Mouse (Mus musculus): Measurements from ENCODE around the gene Sclt1. TPM values are rescaled to one million over a fixed set of nuclear protein-coding genes. Genes with fewer than 3 reads are reported as not detected.

The Sclt1 gene
- polyA plus RNA-seq, 1 experiment from 2014 or later: 7.7 TPM

DNA sequence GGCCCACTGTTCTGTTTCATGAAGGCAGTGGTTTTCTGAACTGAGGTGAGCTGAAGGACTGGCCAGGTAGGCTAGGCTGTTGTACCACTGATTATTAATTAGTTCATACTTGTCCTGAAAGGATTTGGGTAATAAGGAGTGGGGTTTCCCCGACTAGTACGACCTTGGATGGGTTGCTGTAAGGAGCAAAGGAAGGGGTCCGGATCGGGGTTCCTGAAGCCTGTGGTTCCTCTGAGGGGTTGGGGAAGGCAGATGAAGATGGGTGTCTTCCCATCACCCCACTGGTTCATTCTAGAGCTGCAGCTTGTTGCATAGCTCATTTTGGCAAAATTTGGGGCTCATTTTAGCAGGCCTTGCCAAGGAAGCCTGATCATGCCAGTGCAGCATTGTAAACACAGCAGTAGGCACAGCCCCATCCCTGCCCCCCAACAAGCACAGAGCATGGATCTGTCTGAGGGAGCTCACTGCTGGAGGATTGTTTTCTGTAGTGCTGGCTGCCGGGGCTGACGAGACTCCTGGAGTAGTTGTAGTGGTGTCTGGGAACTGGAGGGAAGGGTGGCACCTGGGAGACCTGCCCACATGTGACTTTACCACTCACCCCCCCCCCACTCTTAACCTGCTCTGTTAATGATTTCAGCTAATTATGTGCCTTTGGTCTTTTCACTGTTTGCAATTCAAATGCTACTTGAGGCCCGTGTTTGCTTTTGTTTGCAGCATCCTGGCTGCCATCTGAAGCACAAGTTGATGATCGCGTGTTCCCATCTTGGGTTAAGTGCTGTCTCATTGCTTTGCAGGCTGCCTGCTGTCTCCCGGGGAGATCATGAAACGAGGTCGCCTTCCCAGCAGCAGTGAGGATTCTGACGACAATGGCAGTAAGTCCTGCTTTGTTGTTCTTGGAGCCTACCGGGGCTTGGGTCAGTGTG, 161.7 kb downstream of the Sclt1 start:
- 60% methylated on average over 14 of the region's 14 CpGs for WGBS
- Histone ChIP-seq H3K4me1 (ENCODE audit: insufficient read depth, low read depth, low read length) (no peaks in the 10 kb centered on the region), H3K36me3 (ENCODE audit: insufficient read depth, low read length) (no peaks in the 10 kb centered on the region), H3K27me3 (replicated peaks; ENCODE audit: insufficient read depth, low read length) (no peaks in the 10 kb centered on the region), H3K9ac (replicated peaks; ENCODE audit: low read depth) (no peak overlapping the region), H3K9me3 (ENCODE audit: low read length) (no peaks in the 10 kb centered on the region), H3K27ac (ENCODE audit: low read length) (no peak overlapping the region), H3K4me3 (ENCODE audit: low read depth, low read length) (no peak overlapping the region), H3K4me2 (replicated peaks; ENCODE audit: low read depth, low read length) (no peak overlapping the region)
- ATAC-seq: no peak
- TF ChIP-seq EP300 (IDR thresholded peaks at IDR 0.05): no peak
- no peak for DNase-seq (ENCODE audit: low spot score)

DNA sequence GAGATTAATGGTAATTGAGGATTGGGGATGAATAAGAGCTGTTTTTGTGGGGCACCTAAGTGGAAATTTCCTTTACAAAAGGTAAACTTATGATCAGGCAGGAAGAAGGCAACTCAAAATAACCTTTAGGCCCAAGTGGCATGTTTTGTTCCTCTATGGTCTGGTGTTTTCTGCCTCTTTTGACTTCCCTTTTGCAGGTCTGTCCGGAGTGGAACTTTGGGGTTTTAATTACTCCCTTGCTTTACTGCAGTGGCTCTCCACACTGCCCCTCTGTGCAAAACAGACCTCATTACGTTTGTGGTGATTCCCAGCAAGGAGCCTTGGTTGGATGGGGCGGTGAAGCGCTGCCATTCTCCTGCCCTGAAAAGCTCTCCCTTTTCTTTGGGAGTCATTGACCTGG, 162.4 kb downstream of the Sclt1 start:
- Histone ChIP-seq H3K4me2 (replicated peaks; ENCODE audit: low read depth, low read length) (no peak overlapping the region), H3K4me3 (ENCODE audit: low read depth, low read length) (no peak overlapping the region), H3K27me3 (replicated peaks; ENCODE audit: insufficient read depth, low read length) (no peaks in the 10 kb centered on the region), H3K27ac (ENCODE audit: low read length) (no peak overlapping the region), H3K36me3 (ENCODE audit: insufficient read depth, low read length) (no peaks in the 10 kb centered on the region), H3K9me3 (ENCODE audit: low read length) (no peaks in the 10 kb centered on the region), H3K9ac (replicated peaks; ENCODE audit: low read depth) (no peak overlapping the region), H3K4me1 (ENCODE audit: insufficient read depth, low read depth, low read length) (no peaks in the 10 kb centered on the region)
- TF ChIP-seq EP300 (IDR thresholded peaks at IDR 0.05) (no peak), CTCF (IDR thresholded peaks at IDR 0.05) (no peak)
- DNase-seq (ENCODE audit: low spot score) (no peak), ATAC-seq (no peak)
- 73% methylated on average over 4 of the region's 4 CpGs for WGBS

DNA sequence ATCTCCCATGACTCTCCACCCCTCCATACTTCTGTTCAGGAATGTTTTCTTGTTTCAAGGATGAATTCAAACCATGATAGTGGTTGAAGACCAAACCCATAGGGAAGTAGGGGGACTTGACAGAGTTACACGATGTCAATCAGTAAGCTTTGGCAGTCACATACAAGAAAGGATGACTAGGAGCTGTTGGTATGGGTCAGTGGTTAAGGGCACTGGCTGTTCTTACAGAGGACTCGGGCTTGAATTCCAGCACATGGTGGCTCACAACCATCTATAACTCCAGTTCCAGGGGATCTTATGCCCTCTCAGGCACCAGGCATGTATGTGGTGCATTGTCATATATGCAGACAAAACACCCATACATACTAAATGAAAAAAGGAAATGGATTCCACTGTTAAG, 165.1 kb downstream of the Sclt1 start:
- 87% methylated on average over 2 of the region's 2 CpGs for WGBS
- Histone ChIP-seq H3K9ac (replicated peaks; ENCODE audit: low read depth) (no peak overlapping the region), H3K27ac (ENCODE audit: low read length) (no peak overlapping the region), H3K4me3 (ENCODE audit: low read depth, low read length) (no peak overlapping the region), H3K36me3 (ENCODE audit: insufficient read depth, low read length) (no peaks in the 10 kb centered on the region), H3K4me2 (replicated peaks; ENCODE audit: low read depth, low read length) (no peak overlapping the region), H3K4me1 (ENCODE audit: insufficient read depth, low read depth, low read length) (no peaks in the 10 kb centered on the region), H3K27me3 (replicated peaks; ENCODE audit: insufficient read depth, low read length) (no peaks in the 10 kb centered on the region), H3K9me3 (ENCODE audit: low read length) (no peaks in the 10 kb centered on the region)
- no peak for TF ChIP-seq EP300 (IDR thresholded peaks at IDR 0.05)
- no peak for TF ChIP-seq CTCF (IDR thresholded peaks at IDR 0.05)
- DNase-seq (ENCODE audit: low spot score) (no peak), ATAC-seq (no peak)

Other genes with a start within 250 kb of the Sclt1 start
- gene Jade1, start 186.8 kb downstream of the Sclt1 start, polyA plus RNA-seq (2015; fragmentation: Nextera tagmentation; extraction: Ambion mirVana): 6.0 and 7.7 TPM in 2 replicates
- gene D3Ertd751e, start 97 bp upstream of the Sclt1 start, polyA plus RNA-seq (2015; fragmentation: Nextera tagmentation; extraction: Ambion mirVana): 6.4 TPM in 2 replicates

Measured in lung, postnatal 0 days (tissue).